Mouse (Mus musculus) myocyte (in vitro differentiated cells): ENCODE data around the gene Ncstn.

Experiments used
- CEBPB ChIP-seq: IDR thresholded peaks from 2 replicates; pipeline ENCODE4 v1.6.1; 2011; ENCODE audit warnings: mild to moderate bottlenecking, moderate library complexity; ENCODE audit not compliant: poor library complexity, insufficient read depth, severe bottlenecking
- E2F4 ChIP-seq: IDR thresholded peaks from one replicate; pipeline ENCODE4 v1.6.1; 2011; ENCODE audit warnings: mild to moderate bottlenecking, control low read depth, moderate library complexity; ENCODE audit not compliant: insufficient read depth
- MAX ChIP-seq: IDR thresholded peaks from one replicate; pipeline ENCODE4 v1.6.1; 2011; ENCODE audit warnings: low read depth, mild to moderate bottlenecking, control low read depth
- MYOD1 ChIP-seq, 3 experiments: IDR thresholded peaks; one replicate each; pipeline ENCODE4 v1.6.1; 2011; ENCODE audit warnings: control low read depth in 2 of 3, low read depth in 2 of 3, mild to moderate bottlenecking in 2 of 3, moderate library complexity in 1 of 3; ENCODE audit not compliant: insufficient read length in 2 of 3, control insufficient read depth in 1 of 3
- MYOG ChIP-seq, 3 experiments: IDR thresholded peaks; one replicate each; pipeline ENCODE4 v1.6.1; 2011; ENCODE audit warnings: control low read depth in 2 of 3, low read depth in 2 of 3, mild to moderate bottlenecking in 2 of 3; ENCODE audit not compliant: insufficient read length in 2 of 3, control insufficient read depth in 1 of 3, insufficient read depth in 1 of 3
- POLR2A ChIP-seq: IDR thresholded peaks from one replicate; pipeline ENCODE4 v1.6.1; 2011; ENCODE audit warnings: low read depth, mild to moderate bottlenecking, control low read depth, moderate library complexity; ENCODE audit not compliant: insufficient read length
- POLR2AphosphoS2 ChIP-seq: IDR thresholded peaks from one replicate; pipeline ENCODE4 v1.6.1; 2011; ENCODE audit warnings: low read depth, control low read depth; ENCODE audit not compliant: insufficient read length
- TCF12 ChIP-seq: IDR thresholded peaks from one replicate; pipeline ENCODE4 v1.6.1; 2011; ENCODE audit warnings: mild to moderate bottlenecking, control low read depth; ENCODE audit not compliant: poor library complexity, insufficient read depth, severe bottlenecking
- USF1 ChIP-seq: IDR thresholded peaks from one replicate; pipeline ENCODE4 v1.6.1; 2011; ENCODE audit warnings: low read depth, mild to moderate bottlenecking, control low read depth, moderate library complexity

GRCm38 (mm10) chr1:172046410-172046809, 36.2 kb downstream of the Ncstn start:
- TF ChIP-seq MYOG (IDR thresholded peaks at IDR 0.05; ENCODE audit: control insufficient read depth in 1 of 3, insufficient read depth in 1 of 3, insufficient read length in 2 of 3, low read depth in 2 of 3) = no peak
- TF ChIP-seq POLR2A = no peak
- TF ChIP-seq E2F4 = no peak
- TF ChIP-seq USF1 = no peak
- no peak for TF ChIP-seq MYOD1 (IDR thresholded peaks at IDR 0.05; ENCODE audit: control insufficient read depth in 1 of 3, insufficient read length in 2 of 3, low read depth in 2 of 3)
- no peak for TF ChIP-seq POLR2AphosphoS2
- TF ChIP-seq MAX = no peak
- no peak for TF ChIP-seq TCF12
- TF ChIP-seq CEBPB = no peak
